Mouse (Mus musculus): ENCODE results near the gene Ttyh3. TPM values are rescaled to one million over a fixed set of nuclear protein-coding genes. Genes with fewer than 3 reads are reported as not detected.

Gene Ttyh3
- polyA plus RNA-seq, 1 experiment = 280 TPM

DNA sequence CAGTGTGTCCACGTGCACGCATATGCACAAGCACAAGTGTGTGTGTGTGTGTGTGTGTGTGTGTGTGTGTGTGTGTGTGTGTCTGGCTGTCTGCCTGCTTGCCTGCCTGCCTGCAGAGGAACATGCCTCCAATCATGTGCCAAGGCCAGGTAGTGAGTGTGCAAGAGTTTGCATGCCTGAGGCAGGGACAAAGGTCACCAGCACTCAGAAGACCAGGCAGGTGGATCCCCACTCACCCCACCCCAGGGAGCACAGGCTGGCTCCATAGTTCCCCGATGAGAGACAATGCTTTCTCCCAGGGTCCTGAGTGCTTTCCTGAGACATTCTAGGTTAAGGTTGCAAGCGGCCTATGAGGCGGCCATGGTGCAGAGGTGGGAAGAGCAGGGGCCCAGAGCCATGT is 24.6 kb downstream of the Ttyh3 start:
- TF ChIP-seq CTCF (IDR thresholded peaks at IDR 0.05; ENCODE audit: borderline replicate concordance, extremely low read depth, insufficient read depth, insufficient read length) = no peak
- no peak for TF ChIP-seq POLR2A (IDR thresholded peaks at IDR 0.05; ENCODE audit: borderline replicate concordance, extremely low read depth, insufficient read depth, insufficient read length, poor library complexity, severe bottlenecking)
- no peak for DNase-seq (ENCODE audit: low read depth)

DNA sequence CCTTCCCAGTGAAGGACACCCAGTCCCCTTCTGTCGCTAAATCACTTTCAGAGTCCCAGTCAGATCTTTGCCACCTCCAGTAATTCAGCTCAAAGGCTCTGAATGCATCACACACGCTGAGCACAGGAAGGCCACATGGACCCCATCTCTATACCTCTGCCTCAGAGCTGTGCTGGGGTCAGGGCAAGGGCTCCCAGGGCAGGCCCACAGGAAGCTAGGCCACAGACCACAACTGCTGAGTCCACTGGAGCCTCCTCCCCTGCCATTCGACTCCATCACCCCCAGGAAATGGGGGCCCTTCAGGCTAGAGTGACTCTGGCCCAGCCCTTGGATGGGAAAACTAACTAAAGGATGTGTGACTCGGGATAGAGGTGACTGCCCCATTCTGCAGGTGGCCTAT is 25.0 kb downstream of the Ttyh3 start:
- TF ChIP-seq CTCF (IDR thresholded peaks at IDR 0.05; ENCODE audit: borderline replicate concordance, extremely low read depth, insufficient read depth, insufficient read length) (no peak), POLR2A (IDR thresholded peaks at IDR 0.05; ENCODE audit: borderline replicate concordance, extremely low read depth, insufficient read depth, insufficient read length, poor library complexity, severe bottlenecking) (no peak)
- no peak for DNase-seq (ENCODE audit: low read depth)

DNA sequence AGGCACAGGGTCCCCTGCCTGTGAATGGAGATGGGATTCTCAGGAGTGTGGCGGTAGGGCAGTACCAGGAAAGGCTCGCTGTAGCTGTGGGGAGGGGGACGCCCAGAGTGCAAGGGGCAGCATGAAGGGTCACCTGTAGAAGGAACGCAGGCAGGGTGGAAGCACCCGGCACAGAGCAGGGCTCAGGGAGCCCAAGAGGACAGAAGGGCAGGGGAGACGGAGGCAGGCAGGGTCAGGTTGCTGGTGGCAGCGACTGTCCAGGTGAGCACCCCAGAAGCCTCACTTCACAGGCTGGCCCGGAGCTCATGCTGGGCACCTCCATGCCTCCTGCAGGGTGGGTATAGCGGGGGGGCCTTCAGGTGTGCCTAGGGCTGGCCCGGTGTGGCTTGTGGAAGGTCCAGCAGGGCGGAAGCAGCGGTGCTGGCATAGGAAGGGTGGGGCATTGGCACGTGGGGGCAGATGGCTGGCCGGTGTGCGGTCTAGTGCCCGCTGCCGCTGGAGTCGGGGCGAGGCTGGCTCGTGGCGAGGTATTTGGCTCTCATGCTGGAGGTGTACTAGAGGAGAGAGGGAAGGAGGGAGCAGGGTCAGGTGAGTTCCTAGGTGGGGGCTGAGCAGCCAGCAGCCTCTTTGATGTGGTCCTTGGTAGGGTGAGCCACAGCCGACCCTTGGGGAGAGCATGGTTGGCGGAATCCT is 25.7 kb downstream of the Ttyh3 start:
- TF ChIP-seq CTCF (IDR thresholded peaks at IDR 0.05; ENCODE audit: borderline replicate concordance, extremely low read depth, insufficient read depth, insufficient read length) (no peak), POLR2A (IDR thresholded peaks at IDR 0.05; ENCODE audit: borderline replicate concordance, extremely low read depth, insufficient read depth, insufficient read length, poor library complexity, severe bottlenecking) (no peak)

GRCm38 (mm10) chr5:140621517-140621916 is 27.3 kb downstream of the Ttyh3 start:
- no peak for DNase-seq (ENCODE audit: low read depth)
- TF ChIP-seq POLR2A (IDR thresholded peaks at IDR 0.05; ENCODE audit: borderline replicate concordance, extremely low read depth, insufficient read depth, insufficient read length, poor library complexity, severe bottlenecking) (no peak), CTCF (IDR thresholded peaks at IDR 0.05; ENCODE audit: borderline replicate concordance, extremely low read depth, insufficient read depth, insufficient read length) (no peak)

More for the DNA sequence above, 25.7 kb downstream of the Ttyh3 start:
- DNase-seq (ENCODE audit: low read depth) = no peak

- DNase-seq (ENCODE audit: low read depth) = no peak
- TF ChIP-seq POLR2A (IDR thresholded peaks at IDR 0.05; ENCODE audit: borderline replicate concordance, extremely low read depth, insufficient read depth, insufficient read length, poor library complexity, severe bottlenecking) (no peak), CTCF (IDR thresholded peaks at IDR 0.05; ENCODE audit: borderline replicate concordance, extremely low read depth, insufficient read depth, insufficient read length) (no peak)
Measured at GRCm38 (mm10) chr5:140621092-140621491, 27.7 kb downstream of the Ttyh3 start.

DNA sequence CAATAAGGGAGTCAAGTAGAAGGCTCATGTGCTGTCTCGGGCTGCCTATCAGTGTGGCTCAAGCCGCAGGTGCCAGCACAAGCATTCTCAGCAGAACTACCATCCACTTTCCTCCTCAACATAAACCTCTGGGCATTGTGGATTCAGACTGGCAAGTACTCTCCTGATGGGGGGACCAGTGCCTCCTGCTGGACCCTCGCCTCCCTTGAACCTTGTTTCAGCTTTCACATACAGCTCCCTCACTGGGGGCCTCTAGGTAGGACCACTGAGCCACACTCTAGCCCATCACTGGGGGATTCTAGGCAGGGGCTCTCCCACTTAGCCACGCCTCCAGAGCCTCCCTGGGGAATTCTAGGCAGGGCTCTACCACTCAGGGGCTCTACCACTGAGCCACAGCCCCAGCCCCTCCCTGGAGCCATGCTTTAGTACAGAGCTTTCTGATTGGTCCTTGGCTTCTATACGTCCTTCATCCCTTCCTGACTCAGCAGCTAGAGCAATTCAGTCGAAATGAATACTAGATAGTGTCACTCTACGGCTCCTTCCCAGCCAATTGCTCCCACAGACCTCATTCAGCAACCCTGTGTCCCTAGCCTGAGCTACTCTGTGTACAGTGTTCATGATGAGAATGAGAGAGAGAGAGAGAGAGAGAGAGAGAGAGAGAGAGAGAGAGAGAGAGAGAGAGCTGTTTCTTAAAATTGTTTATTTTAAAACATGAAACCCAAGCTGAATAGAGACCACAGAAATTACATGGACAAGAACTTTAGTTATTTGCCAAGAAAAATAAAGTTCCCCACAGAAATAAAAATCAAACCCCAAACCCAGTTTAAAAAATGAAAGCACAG is 28.7 kb downstream of the Ttyh3 start:
- peak; percentile 49 for DNase-seq (ENCODE audit: low read depth)
- TF ChIP-seq CTCF (IDR thresholded peaks at IDR 0.05; ENCODE audit: borderline replicate concordance, extremely low read depth, insufficient read depth, insufficient read length) (peak; percentile 26; the same call in 1 of the 2 replicates), POLR2A (IDR thresholded peaks at IDR 0.05; ENCODE audit: borderline replicate concordance, extremely low read depth, insufficient read depth, insufficient read length, poor library complexity, severe bottlenecking) (no peak)

- TF ChIP-seq POLR2A (IDR thresholded peaks at IDR 0.05; ENCODE audit: borderline replicate concordance, extremely low read depth, insufficient read depth, insufficient read length, poor library complexity, severe bottlenecking) (no peak), CTCF (IDR thresholded peaks at IDR 0.05; ENCODE audit: borderline replicate concordance, extremely low read depth, insufficient read depth, insufficient read length) (peak; percentile 92)
- peak; percentile 88 for DNase-seq (ENCODE audit: low read depth)
Measured at GRCm38 (mm10) chr5:140619151-140619771, 29.6 kb downstream of the Ttyh3 start.

DNA sequence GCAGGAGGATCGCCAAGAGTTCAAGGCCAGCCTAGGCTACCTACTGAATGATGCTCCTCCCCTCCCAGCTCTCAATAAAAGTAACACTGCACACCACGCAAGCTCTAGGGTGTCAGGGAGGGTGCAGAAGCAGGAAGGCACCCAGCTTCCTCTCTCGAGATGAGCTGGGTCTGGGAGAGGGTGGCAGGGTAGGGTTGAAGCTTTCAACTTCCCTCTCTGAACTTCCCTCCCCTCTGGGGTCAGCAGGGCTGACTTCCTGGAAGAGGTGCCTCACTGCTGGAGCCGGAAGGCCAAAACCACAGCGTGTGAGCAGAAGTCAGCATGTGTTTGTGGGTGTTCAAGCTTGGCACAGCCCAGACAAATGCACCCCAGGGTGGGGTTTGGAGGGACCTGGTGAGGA is 31.1 kb downstream of the Ttyh3 start:
- DNase-seq (ENCODE audit: low read depth) = no peak
- TF ChIP-seq POLR2A (IDR thresholded peaks at IDR 0.05; ENCODE audit: borderline replicate concordance, extremely low read depth, insufficient read depth, insufficient read length, poor library complexity, severe bottlenecking) (no peak), CTCF (IDR thresholded peaks at IDR 0.05; ENCODE audit: borderline replicate concordance, extremely low read depth, insufficient read depth, insufficient read length) (no peak)

DNA sequence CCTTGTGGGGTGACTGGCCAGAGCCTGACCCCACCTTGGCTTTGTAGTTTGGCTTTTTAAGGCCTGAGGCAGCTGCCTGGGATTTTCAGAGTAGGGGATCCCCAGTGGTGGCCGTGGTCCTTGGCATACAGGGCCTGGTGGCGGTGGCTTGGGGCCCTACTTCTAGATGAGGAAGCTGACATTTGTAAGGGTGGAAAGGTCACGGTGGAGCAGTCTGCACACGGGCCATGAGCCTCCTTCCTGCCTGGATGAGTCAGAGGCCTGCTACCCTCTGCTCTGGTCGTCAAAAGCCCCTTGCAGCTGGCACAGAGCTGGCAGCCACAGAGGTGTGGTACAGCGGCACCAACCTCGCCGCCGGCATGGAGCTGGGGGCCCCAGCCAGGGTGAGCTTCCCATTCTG is 32.1 kb downstream of the Ttyh3 start:
- DNase-seq (ENCODE audit: low read depth) = no peak

GRCm38 (mm10) chr5:140616110-140616503 is 32.7 kb downstream of the Ttyh3 start:
- DNase-seq (ENCODE audit: low read depth) = no peak
- TF ChIP-seq CTCF (IDR thresholded peaks at IDR 0.05; ENCODE audit: borderline replicate concordance, extremely low read depth, insufficient read depth, insufficient read length) (no peak), POLR2A (IDR thresholded peaks at IDR 0.05; ENCODE audit: borderline replicate concordance, extremely low read depth, insufficient read depth, insufficient read length, poor library complexity, severe bottlenecking) (no peak)

More for the DNA sequence above, 32.1 kb downstream of the Ttyh3 start:
- no peak for TF ChIP-seq POLR2A (IDR thresholded peaks at IDR 0.05; ENCODE audit: borderline replicate concordance, extremely low read depth, insufficient read depth, insufficient read length, poor library complexity, severe bottlenecking)
- no peak for TF ChIP-seq CTCF (IDR thresholded peaks at IDR 0.05; ENCODE audit: borderline replicate concordance, extremely low read depth, insufficient read depth, insufficient read length)

Measured in brain, embryonic 14.5 days (tissue).